Mouse (Mus musculus) hindbrain, postnatal 0 days (tissue): Measurements from ENCODE around the gene Degs2. TPM values are rescaled to one million over a fixed set of nuclear protein-coding genes. Genes with fewer than 3 reads are reported as not detected.

Experiments
- ATAC-seq: fragments of 200-750 bp; cut with Nextera tagmentation; 2 replicates; pipeline ENCODE4 v1.8.0; 2017; ENCODE audit warnings: mild to moderate bottlenecking, moderate TSS enrichment, moderate library complexity
- DNase-seq: peaks from one replicate; pipeline ENCODE4 v3.0.0-alpha.2; 2015; ENCODE audit warnings: low spot score
- H3K27ac ChIP-seq: fragments of 300-500 bp; sonication (generic); 2 replicates; pipeline ENCODE4 v1.5.1; 2014; ENCODE audit warnings: mild to moderate bottlenecking
- H3K27me3 ChIP-seq: fragments of 300-500 bp; sonication (generic); 2 replicates; pipeline ENCODE4 v1.6.1; 2014; ENCODE audit warnings: low read length, mixed read lengths; ENCODE audit not compliant: insufficient read depth
- H3K36me3 ChIP-seq: fragments of 300-500 bp; sonication (generic); 2 replicates; pipeline ENCODE4 v1.6.1; 2014; ENCODE audit warnings: low read length, mixed read lengths; ENCODE audit not compliant: insufficient read depth
- H3K4me1 ChIP-seq: fragments of 300-500 bp; sonication (generic); 2 replicates; pipeline ENCODE4 v1.6.1; 2014; ENCODE audit warnings: antibody characterized with exemption, low read length, mixed read lengths; ENCODE audit not compliant: insufficient read depth
- H3K4me2 ChIP-seq: fragments of 300-500 bp; sonication (generic); 2 replicates; pipeline ENCODE4 v1.6.1; 2014; ENCODE audit warnings: low read depth, mild to moderate bottlenecking, low read length, moderate library complexity, mixed read lengths
- H3K4me3 ChIP-seq: fragments of 300-500 bp; sonication (generic); 2 replicates; pipeline ENCODE4 v1.5.1; 2014; ENCODE audit warnings: low read length
- H3K9ac ChIP-seq: fragments of 300-500 bp; sonication (generic); replicated peaks from 2 replicates; pipeline ENCODE4 v1.6.1; 2014; ENCODE audit warnings: mild to moderate bottlenecking, low read length, moderate library complexity, mixed read lengths
- H3K9me3 ChIP-seq: fragments of 300-500 bp; sonication (generic); 2 replicates; pipeline ENCODE4 v1.6.1; 2016; ENCODE audit warnings: low read length, mixed read lengths
- CTCF ChIP-seq: IDR thresholded peaks from 2 replicates; pipeline ENCODE4 v1.5.1; 2016; ENCODE audit warnings: antibody characterized with exemption, control low read depth, low read depth
- WGBS: fragments of 180-500 bp; shearing (Covaris S2); extraction: QIAGEN DNeasy Blood & Tissue Kit; methylation state at CpG from one replicate; pipeline ENCODE4 v1.1.7; 2014; 5-methylcytosine and 5-hydroxymethylcytosine counted together
- polyA plus RNA-seq: library from polyadenylated mRNA; unstranded; fragments of >200 nt; fragmentation: Nextera tagmentation; extraction: Ambion mirVana; gene quantifications from 2 replicates; pipeline ENCODE4 v1.2.1, GENCODE M21; 2015
- total RNA-seq: library from RNA; depleted of rRNA; stranded (reverse); fragments of >200 nt; gene quantifications from 2 replicates; pipeline ENCODE4 v1.2.3, GENCODE M21; 2014

Degs2 gene
- total and polyA plus RNA-seq, 2 experiments from 2014 or later, result 0.10 to 0.73 TPM

GRCm38 (mm10) chr12:108657350-108657749 is 44.8 kb downstream of the Degs2 start:
- peak; percentile 14 for DNase-seq
- Histone ChIP-seq H3K9me3 (no peaks in the 10 kb centered on the region), H3K36me3 (peaks cover 18% of the 10 kb centered on the region), H3K27me3 (no peaks in the 10 kb centered on the region), H3K9ac (no peak overlapping the region), H3K4me3 (no peak overlapping the region), H3K4me1 (no peaks in the 10 kb centered on the region), H3K27ac (no peak overlapping the region), H3K4me2 (no peak overlapping the region)
- WGBS, result 77% methylated on average over 1 of the region's 1 CpGs
- ATAC-seq, result peak; percentile 59; the same call in 1 of the 2 replicates
- peak; percentile 76 for TF ChIP-seq CTCF

DNA sequence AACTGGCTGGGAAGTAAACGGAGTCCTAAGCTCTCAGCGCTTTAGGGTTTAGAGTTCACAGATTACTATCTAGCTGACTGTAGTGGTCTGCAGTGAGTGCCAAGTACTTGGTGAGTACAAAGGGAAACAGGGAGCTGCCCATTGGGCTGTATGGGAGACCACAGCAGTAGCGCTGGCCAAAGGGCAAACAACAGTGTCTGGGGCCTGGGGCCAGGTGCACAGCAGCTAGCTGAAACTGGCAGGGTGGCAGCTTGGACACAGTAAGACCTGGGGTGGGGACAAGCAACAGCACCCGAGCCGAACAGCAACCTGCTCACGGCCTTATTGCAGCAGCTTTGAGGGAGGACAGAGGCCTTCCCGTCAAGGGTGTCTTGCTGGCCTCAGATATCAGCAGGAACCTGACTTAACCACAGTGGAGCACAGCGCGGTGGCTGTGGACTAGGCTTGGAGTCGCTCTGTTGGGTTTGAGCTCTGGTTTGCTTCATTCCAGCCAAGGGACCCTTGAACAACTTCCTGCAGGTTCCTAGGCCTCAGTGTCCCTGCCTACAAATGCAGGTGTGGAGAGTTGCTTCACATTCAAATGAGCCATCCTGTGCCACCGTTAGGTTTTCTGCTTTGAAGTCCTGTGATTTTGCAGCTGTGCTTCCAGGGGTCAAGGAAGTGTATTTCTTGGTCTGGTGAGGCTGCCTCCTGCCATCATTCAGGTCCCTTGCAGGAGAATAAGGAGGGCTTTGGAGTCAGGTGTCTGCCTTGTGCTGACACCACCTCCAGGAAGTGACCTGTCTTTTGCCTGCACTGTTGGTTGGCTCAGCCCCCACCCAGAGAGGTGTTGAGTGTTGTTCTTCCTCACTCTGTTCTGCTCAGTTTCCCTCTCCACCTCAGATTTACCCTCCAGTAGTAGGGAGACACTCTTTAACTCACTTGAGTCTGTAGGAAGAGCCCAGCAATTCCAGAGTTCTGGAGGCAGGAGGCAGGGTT is 48.5 kb downstream of the Degs2 start:
- Histone ChIP-seq H3K36me3 (peaks cover 31% of the 10 kb centered on the region), H3K9me3 (no peaks in the 10 kb centered on the region), H3K9ac (no peak overlapping the region), H3K4me3 (no peak overlapping the region), H3K27ac (no peak overlapping the region), H3K4me1 (no peaks in the 10 kb centered on the region), H3K4me2 (no peak overlapping the region), H3K27me3 (no peaks in the 10 kb centered on the region)
- ATAC-seq, result no peak
- WGBS, result 83% methylated on average over 11 of the region's 11 CpGs
- TF ChIP-seq CTCF, result no peak
- no peak for DNase-seq

DNA sequence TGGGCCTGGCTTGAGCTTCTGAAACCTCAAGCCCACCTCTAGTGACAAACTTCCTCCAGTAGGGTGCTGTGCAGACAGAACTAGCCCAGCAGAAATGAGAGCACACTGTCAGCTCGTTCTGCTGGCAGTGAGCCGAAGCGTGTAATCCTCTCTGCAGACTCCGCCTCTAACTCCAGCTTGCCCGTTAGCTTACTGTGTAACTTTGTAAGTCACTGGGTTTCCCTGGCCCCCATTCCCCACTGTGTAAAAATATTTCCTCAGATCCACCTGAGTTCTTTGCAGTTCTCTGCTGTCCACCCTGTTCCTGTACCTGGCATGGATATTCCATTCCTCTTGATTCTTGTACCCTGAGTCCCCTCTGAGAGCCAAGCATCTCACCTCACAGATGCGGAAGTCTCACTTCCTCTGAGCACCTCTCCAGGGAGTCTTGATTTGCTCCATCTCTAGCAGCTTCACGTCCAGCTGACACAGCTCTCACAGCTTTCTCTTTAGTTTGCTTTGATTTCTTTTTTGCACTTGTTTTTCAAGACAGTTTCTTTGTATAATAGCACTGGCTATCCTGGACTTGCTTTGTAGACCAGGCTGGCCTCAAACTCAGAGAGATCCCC is 51.0 kb downstream of the Degs2 start:
- 46% methylated on average over 7 of the region's 7 CpGs for WGBS
- Histone ChIP-seq H3K9ac (no peak overlapping the region), H3K4me1 (no peaks in the 10 kb centered on the region), H3K4me2 (no peak overlapping the region), H3K27ac (no peak overlapping the region), H3K27me3 (no peaks in the 10 kb centered on the region), H3K9me3 (no peaks in the 10 kb centered on the region), H3K36me3 (peaks cover 31% of the 10 kb centered on the region), H3K4me3 (no peak overlapping the region)
- no peak for TF ChIP-seq CTCF
- DNase-seq (peak; percentile 46), ATAC-seq (no peak)

GRCm38 (mm10) chr12:108647784-108648183 is 54.3 kb downstream of the Degs2 start:
- Histone ChIP-seq H3K36me3 (peaks cover 27% of the 10 kb centered on the region), H3K4me3 (no peak overlapping the region), H3K27ac (no peak overlapping the region), H3K4me2 (no peak overlapping the region), H3K4me1 (no peaks in the 10 kb centered on the region), H3K9me3 (no peaks in the 10 kb centered on the region), H3K27me3 (no peaks in the 10 kb centered on the region), H3K9ac (no peak overlapping the region)
- TF ChIP-seq CTCF, result no peak
- no peak for ATAC-seq
- no peak for DNase-seq

GRCm38 (mm10) chr12:108646234-108646633 is 55.9 kb downstream of the Degs2 start:
- H3K36me3 ChIP-seq, result peaks cover 16% of the 10 kb centered on the region; the same call in 1 of the 2 replicates
- H3K9ac ChIP-seq, result no peak overlapping the region
- 100% methylated on average over 1 of the region's 1 CpGs for WGBS
- H3K27me3 ChIP-seq, result no peaks in the 10 kb centered on the region
- no peak overlapping the region for H3K4me2 ChIP-seq
- H3K4me1 ChIP-seq, result no peaks in the 10 kb centered on the region
- no peak for DNase-seq
- H3K4me3 ChIP-seq, result no peak overlapping the region
- H3K9me3 ChIP-seq, result no peaks in the 10 kb centered on the region
- ATAC-seq, result no peak
- no peak for TF ChIP-seq CTCF
- no peak overlapping the region for H3K27ac ChIP-seq

DNA sequence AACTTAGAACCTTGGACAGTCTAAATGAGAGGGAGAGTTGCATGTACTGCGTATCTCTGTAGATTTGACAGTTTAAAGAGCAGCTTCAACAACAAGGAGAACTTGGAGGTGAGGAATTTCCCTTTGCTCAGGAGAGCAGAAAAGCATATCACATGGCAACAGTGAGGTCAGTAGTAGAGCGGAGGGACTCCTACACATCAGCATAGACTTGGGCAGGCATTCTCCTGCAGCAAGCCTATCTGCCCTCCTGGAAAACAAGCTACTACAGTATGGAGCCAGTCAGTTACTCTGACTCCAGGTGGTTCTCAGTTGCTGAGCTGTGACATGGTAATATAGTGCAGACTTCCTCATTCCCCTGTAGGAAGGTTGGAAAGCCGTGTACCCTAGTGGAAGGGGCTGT is 60.1 kb downstream of the Degs2 start:
- no peak overlapping the region for H3K27ac ChIP-seq
- no peak for TF ChIP-seq CTCF
- ATAC-seq (no peak), DNase-seq (no peak)
- 91% methylated on average over 3 of the region's 3 CpGs for WGBS
- no peaks in the 10 kb centered on the region for H3K9me3 ChIP-seq
- no peak overlapping the region for H3K4me3 ChIP-seq
- H3K9ac ChIP-seq, result no peak overlapping the region
- H3K27me3 ChIP-seq, result no peaks in the 10 kb centered on the region
- no peaks in the 10 kb centered on the region for H3K4me1 ChIP-seq
- H3K4me2 ChIP-seq, result no peak overlapping the region
- H3K36me3 ChIP-seq, result no peaks in the 10 kb centered on the region
